Mouse (Mus musculus) E14TG2a.4 (cell line): Measurements from ENCODE around the gene Gm10577.

Experiments used
- CTCF ChIP-seq: conservative IDR thresholded peaks from 2 replicates; pipeline ENCODE4 v1.5.1; 2014; ENCODE audit warnings: low read length
- NANOG ChIP-seq: IDR thresholded peaks from 2 replicates; pipeline ENCODE4 v1.6.1; 2014; ENCODE audit warnings: borderline replicate concordance, low read length, mixed read lengths

DNA sequence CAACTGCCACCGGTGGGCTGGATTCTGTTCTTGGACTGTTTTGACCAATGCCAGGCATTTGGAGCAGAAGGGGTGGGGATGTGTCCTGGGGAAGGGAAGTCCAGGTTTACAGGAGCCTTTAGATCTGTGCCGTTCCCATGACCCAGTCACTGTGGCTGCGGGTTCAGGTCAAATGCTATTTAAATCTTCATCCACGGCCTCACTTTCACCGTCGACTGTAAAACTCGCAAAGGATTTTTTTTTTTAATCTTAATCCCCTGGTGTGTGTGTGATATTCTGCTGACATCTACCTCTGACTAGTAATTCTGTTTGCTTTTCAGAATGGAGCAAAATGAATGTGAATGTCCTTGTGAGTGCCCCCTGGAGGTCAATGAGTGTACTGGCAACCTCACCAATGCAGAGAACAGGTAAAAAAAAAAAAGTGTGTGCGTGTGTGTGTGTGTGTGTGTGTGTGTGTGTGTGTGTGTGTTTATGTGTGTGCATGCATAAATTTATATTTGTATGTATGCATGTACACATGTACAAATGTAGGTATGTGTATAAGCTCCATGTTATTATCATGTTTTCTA lies 32.2 kb downstream of the Gm10577 start:
- TF ChIP-seq CTCF (peak; percentile 57), NANOG (no peak)
